Mouse (Mus musculus): ENCODE data around the gene Nphp4. TPM values are rescaled to one million over a fixed set of nuclear protein-coding genes. Genes with fewer than 3 reads are reported as not detected.
A peak's percentile ranks its signal among the peaks of the same experiment; 100 is the strongest.

Nphp4 gene
- polyA plus RNA-seq, 1 experiment from 2014 or later, result 0.09 TPM

DNA sequence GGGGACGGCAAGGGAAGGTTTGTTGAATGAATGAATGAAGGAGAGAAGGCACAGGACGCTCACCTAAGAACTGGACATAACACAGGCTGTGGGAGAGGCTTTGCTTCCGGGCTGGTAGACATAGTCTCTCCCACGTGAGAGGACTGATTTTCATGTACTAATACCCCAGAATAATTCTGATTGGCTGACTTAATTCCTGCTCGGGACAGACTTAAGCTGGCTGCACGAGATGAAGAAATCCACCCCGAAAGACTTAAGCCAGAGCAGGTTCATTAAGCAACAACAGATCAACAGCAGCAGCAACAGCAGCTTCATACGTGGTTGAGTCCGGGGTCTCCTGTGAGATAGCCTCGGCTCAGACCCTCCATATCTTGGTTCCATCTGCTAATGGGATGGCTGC, 11.5 kb downstream of the Nphp4 start:
- no peaks in the 10 kb centered on the region for H3K4me1 ChIP-seq (ENCODE audit: insufficient read depth)
- H3K9ac ChIP-seq (replicated peaks), result no peak overlapping the region
- no peaks in the 10 kb centered on the region for H3K9me3 ChIP-seq (ENCODE audit: low read length)
- no peaks in the 10 kb centered on the region for H3K36me3 ChIP-seq (replicated peaks; ENCODE audit: insufficient read depth, low read length)
- no peak overlapping the region for H3K4me2 ChIP-seq (ENCODE audit: low read depth, low read length)
- TF ChIP-seq CTCF (IDR thresholded peaks at IDR 0.05; ENCODE audit: low read depth), result no peak
- no peak for TF ChIP-seq EP300 (IDR thresholded peaks at IDR 0.05; ENCODE audit: low read depth)
- H3K27ac ChIP-seq (ENCODE audit: low read depth), result no peak overlapping the region
- 69% methylated on average over 10 of the region's 10 CpGs for WGBS (ENCODE audit: insufficient replicate concordance)
- no peak for DNase-seq
- no peak overlapping the region for H3K4me3 ChIP-seq (ENCODE audit: low read depth, low read length)
- no peak for ATAC-seq
- H3K27me3 ChIP-seq (ENCODE audit: insufficient read depth, low read length), result no peaks in the 10 kb centered on the region

DNA sequence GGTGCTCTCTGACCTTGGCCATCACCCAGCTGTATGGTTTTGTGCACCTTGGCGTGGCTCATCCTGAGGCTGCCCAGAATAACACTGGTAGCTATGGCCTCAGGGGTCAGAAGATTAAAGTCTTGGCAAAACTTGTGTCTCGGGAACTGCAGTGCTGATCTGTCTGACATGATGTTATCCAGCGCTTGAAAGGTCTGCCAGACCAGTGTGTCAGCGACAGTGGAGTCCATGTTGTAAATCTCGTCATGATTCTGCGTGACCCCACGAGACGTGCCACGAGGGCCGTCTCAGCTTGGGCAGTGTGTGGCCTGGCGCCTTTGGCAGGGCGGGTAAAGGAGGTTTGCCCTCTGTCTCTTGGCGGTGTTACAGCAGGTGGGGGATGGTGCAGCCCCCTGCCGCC, 13.8 kb downstream of the Nphp4 start:
- Histone ChIP-seq H3K27me3 (ENCODE audit: insufficient read depth, low read length) (no peaks in the 10 kb centered on the region), H3K27ac (ENCODE audit: low read depth) (no peak overlapping the region), H3K4me3 (ENCODE audit: low read depth, low read length) (no peak overlapping the region), H3K9ac (replicated peaks) (no peak overlapping the region), H3K9me3 (ENCODE audit: low read length) (no peaks in the 10 kb centered on the region), H3K4me1 (ENCODE audit: insufficient read depth) (no peaks in the 10 kb centered on the region), H3K4me2 (ENCODE audit: low read depth, low read length) (no peak overlapping the region), H3K36me3 (replicated peaks; ENCODE audit: insufficient read depth, low read length) (no peaks in the 10 kb centered on the region)
- no peak for TF ChIP-seq EP300 (IDR thresholded peaks at IDR 0.05; ENCODE audit: low read depth)
- TF ChIP-seq CTCF (IDR thresholded peaks at IDR 0.05; ENCODE audit: low read depth), result no peak
- ATAC-seq (no peak), DNase-seq (no peak)
- 83% methylated on average over 14 of the region's 14 CpGs for WGBS (ENCODE audit: insufficient replicate concordance)

DNA sequence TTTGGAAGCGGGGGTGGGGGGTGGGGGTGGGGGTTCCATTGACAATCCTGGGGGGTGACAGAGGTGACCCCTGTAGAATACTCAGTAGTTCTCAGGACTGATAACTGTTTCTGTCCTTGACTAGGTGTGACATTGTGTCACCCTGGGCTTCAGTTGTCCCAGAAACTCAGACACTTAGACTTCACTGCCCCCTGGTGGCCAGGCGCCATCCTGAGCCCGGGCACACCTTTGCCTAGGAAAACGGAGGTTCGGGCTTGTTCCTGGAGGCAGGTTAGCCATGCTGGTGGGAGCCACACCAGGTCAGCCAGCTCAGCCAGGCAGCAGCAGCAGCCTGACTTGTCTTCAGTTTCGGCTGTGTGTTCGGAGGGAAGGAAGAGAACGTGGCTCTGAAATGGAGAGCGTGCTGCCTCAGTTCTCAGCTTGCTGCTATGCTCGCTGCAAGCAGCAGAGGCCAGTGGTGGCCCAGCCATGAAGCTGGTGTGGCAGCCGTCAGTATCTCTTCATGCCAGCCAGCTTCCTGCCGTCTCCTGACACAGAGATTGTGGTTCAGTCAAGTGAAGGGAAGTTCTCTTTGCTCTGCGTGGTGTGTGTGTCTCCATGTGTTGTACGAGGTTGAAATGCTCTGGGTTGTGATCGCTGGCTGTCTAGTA, 14.9 kb downstream of the Nphp4 start:
- H3K9me3 ChIP-seq (ENCODE audit: low read length), result no peaks in the 10 kb centered on the region
- H3K27me3 ChIP-seq (ENCODE audit: insufficient read depth, low read length), result no peaks in the 10 kb centered on the region
- TF ChIP-seq CTCF (IDR thresholded peaks at IDR 0.05; ENCODE audit: low read depth), result peak; percentile 77
- no peak for TF ChIP-seq EP300 (IDR thresholded peaks at IDR 0.05; ENCODE audit: low read depth)
- no peaks in the 10 kb centered on the region for H3K36me3 ChIP-seq (replicated peaks; ENCODE audit: insufficient read depth, low read length)
- H3K4me2 ChIP-seq (ENCODE audit: low read depth, low read length), result no peak overlapping the region
- ATAC-seq (peak; percentile 47), DNase-seq (peak; percentile 67)
- 28% methylated on average over 15 of the region's 15 CpGs for WGBS (ENCODE audit: insufficient replicate concordance)
- no peaks in the 10 kb centered on the region for H3K4me1 ChIP-seq (ENCODE audit: insufficient read depth)
- H3K9ac ChIP-seq (replicated peaks), result no peak overlapping the region
- no peak overlapping the region for H3K27ac ChIP-seq (ENCODE audit: low read depth)
- H3K4me3 ChIP-seq (ENCODE audit: low read depth, low read length), result no peak overlapping the region

DNA sequence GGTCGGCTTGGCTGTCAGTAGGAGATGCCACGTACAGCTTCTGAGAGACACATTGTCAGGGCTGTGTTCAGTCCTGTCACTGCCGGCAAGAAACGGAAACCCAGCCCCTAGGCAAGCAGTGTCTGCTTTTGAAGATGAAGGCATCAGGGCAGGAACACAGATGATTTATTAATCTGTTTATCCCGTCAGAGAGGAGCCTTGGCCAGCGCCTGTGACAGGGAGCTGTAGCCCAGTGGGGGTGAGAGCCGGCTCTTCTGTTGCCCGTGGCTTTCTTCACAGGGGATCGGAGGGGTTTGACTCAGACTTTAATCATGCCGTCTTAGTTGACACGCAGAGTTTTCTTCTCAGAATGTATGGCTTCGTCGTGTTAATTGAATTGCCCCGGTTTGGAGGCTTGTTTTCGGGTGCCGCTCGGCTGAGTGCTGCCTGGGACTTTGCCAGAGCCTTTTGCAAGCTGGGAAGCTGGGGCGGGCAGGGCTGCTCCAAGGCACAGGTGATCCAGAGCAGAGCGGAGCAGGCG, 17.9 kb downstream of the Nphp4 start:
- Histone ChIP-seq H3K4me1 (ENCODE audit: insufficient read depth) (no peaks in the 10 kb centered on the region), H3K4me3 (ENCODE audit: low read depth, low read length) (no peak overlapping the region), H3K27ac (ENCODE audit: low read depth) (no peak overlapping the region), H3K36me3 (replicated peaks; ENCODE audit: insufficient read depth, low read length) (no peaks in the 10 kb centered on the region), H3K27me3 (ENCODE audit: insufficient read depth, low read length) (no peaks in the 10 kb centered on the region), H3K9me3 (ENCODE audit: low read length) (no peaks in the 10 kb centered on the region), H3K9ac (replicated peaks) (no peak overlapping the region), H3K4me2 (ENCODE audit: low read depth, low read length) (no peak overlapping the region)
- no peak for DNase-seq
- WGBS (ENCODE audit: insufficient replicate concordance), result 45% methylated on average over 20 of the region's 20 CpGs
- no peak for ATAC-seq
- TF ChIP-seq CTCF (IDR thresholded peaks at IDR 0.05; ENCODE audit: low read depth) (no peak), EP300 (IDR thresholded peaks at IDR 0.05; ENCODE audit: low read depth) (no peak)

DNA sequence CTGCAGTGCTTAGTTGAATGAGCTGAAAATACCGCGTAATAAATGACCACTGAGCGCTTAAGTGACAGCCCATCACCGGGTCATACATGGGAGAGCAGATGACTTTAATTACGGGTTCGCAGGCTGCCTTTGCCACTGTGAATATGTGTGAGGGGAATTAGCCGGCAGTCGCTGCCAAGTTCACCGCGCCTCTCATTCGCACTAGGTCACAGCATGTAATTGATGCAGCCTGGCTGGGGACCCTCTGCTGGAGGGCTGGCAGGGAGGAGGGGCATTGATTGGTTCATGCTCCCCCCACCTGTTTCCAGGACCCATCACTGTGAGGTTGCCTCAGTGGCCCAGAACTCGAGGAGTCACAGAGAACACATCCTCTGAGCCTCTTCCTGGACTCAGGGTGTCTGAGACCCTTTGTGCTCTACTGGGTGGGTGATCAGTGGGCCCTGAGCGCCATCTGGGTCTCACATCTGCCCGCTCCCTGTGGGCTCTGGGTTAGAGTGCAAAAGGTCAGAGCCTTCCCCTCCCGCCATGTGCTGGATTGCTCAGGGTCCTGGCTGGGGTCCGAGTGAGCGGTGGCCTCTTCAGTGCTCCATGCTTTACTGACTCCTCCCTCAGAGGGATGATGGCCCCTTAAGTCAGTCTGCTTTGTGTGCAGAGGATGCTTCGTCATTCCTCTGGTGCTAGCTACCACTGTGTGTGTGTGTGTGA, 35.9 kb downstream of the Nphp4 start:
- Histone ChIP-seq H3K4me1 (ENCODE audit: insufficient read depth) (no peaks in the 10 kb centered on the region), H3K36me3 (replicated peaks; ENCODE audit: insufficient read depth, low read length) (no peaks in the 10 kb centered on the region), H3K27me3 (ENCODE audit: insufficient read depth, low read length) (no peaks in the 10 kb centered on the region), H3K4me3 (ENCODE audit: low read depth, low read length) (no peak overlapping the region), H3K9ac (replicated peaks) (no peak overlapping the region), H3K4me2 (ENCODE audit: low read depth, low read length) (no peak overlapping the region), H3K9me3 (ENCODE audit: low read length) (no peaks in the 10 kb centered on the region), H3K27ac (ENCODE audit: low read depth) (no peak overlapping the region)
- no peak for TF ChIP-seq CTCF (IDR thresholded peaks at IDR 0.05; ENCODE audit: low read depth)
- no peak for TF ChIP-seq EP300 (IDR thresholded peaks at IDR 0.05; ENCODE audit: low read depth)
- DNase-seq (no peak), ATAC-seq (no peak)
- WGBS (ENCODE audit: insufficient replicate concordance), result 78% methylated on average over 18 of the region's 18 CpGs

DNA sequence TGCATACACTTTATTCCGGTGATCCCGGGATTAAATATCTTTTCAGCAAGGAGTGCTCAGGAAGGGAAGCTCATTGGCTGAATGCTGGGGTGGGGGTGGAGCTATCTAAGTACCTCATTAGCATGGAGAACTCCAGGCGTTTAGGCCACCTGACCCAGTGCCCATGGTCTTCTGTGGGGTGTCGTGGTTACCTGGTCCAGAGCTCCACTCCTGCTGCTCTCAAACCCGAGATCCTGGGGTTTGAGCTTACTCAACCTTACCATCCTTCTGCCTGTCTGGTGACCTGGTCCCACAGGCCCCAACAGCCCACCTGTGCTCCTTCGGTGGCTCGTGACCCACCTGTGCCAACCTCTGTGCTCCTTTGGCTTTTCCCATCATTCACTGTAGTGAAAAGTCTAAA, 38.4 kb downstream of the Nphp4 start:
- no peaks in the 10 kb centered on the region for H3K36me3 ChIP-seq (replicated peaks; ENCODE audit: insufficient read depth, low read length)
- ATAC-seq (no peak), DNase-seq (no peak)
- H3K27ac ChIP-seq (ENCODE audit: low read depth), result no peak overlapping the region
- no peak for TF ChIP-seq CTCF (IDR thresholded peaks at IDR 0.05; ENCODE audit: low read depth)
- no peak for TF ChIP-seq EP300 (IDR thresholded peaks at IDR 0.05; ENCODE audit: low read depth)
- 73% methylated on average over 7 of the region's 7 CpGs for WGBS (ENCODE audit: insufficient replicate concordance)
- H3K9me3 ChIP-seq (ENCODE audit: low read length), result no peaks in the 10 kb centered on the region
- no peak overlapping the region for H3K9ac ChIP-seq (replicated peaks)
- H3K4me1 ChIP-seq (ENCODE audit: insufficient read depth), result no peaks in the 10 kb centered on the region
- H3K27me3 ChIP-seq (ENCODE audit: insufficient read depth, low read length), result no peaks in the 10 kb centered on the region
- H3K4me2 ChIP-seq (ENCODE audit: low read depth, low read length), result no peak overlapping the region
- H3K4me3 ChIP-seq (ENCODE audit: low read depth, low read length), result no peak overlapping the region
